Mouse (Mus musculus): ENCODE measurements around the gene Smarcc1.
A peak's percentile ranks its signal among the peaks of the same experiment; 100 is the strongest.

Gene Smarcc1

DNA sequence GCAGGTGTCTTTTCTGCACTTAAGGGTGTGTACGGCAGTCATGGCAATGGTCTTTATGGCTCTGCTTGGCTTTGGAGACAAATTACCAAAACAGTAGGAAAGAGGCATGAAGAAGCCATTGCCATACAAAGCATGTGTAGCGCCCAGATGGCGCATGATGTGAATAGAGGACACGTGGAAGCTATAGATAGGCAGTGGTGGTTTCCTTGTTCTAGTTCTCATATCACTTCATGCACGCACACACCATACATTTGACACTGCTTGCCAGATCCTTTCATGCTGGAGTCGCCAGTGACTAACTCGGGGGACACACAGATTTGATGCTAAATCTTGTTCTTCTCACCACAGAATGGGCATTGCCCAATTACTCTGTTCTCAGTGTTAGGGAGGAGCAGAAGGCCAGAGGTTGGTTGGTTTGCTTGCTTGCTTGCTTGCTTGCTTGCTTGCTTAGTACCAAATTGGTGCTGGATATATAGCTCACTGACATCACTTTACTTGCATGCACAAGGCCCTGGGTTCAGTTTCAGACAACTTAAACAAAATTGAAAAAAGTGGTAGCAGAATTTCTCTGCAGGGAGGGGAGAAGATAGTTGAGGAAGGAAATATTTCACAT is 125.8 kb downstream of the Smarcc1 start, which contains the start of gene Cspg5:
Gene Cspg5, plus strand, starts transcription at position 563 of the 613 bp plus-strand sequence.
- DNase-seq: no peak

GRCm38 (mm10) chr9:110244567-110244888 is 127.0 kb downstream of the Smarcc1 start:
- no peak for DNase-seq

GRCm38 (mm10) chr9:110244889-110245589 is 127.5 kb downstream of the Smarcc1 start:
- DNase-seq: peak in 1 of 2 experiments; percentile 56

DNA sequence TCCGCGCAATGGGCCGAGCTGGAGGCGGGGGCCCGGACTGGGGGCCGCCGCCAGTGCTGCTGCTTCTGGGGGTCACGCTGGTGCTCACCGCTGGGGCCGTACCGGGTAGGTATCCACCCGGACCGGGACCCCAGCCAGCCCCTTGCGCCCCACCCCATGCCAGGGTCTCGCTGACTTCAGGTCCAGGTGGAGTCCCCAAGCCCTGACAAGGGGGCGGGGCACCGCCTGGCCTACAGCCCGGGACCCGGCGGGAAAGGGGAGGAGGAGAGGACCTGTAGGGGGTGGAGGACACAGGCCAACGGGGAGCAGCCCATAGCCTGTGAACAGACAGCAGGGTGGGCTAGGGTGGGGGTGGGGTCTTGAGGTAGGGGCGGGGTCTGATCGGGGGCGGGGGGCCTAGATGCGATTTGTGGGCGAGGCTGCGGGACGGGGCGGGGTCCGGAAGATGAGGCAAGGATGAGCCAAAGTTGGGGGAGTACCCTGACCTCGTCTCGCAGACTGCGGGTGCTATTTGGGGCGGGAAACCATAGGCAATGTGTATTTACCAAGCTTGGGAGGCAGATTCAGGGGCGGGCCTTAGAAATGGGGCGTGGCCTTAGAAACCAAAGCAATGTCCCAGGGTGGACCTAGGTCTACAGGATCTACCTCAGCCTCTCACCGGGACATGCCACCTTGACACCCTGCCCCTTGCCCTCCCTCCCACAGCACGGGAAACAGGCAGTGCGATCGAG is 128.2 kb downstream of the Smarcc1 start:
- peak; percentile 38 to 73 for DNase-seq

- DNase-seq: no peak
Observed at GRCm38 (mm10) chr9:110246321-110246640, 128.8 kb downstream of the Smarcc1 start.

GRCm38 (mm10) chr9:110247049-110247448 is 129.5 kb downstream of the Smarcc1 start:
- DNase-seq: no peak

GRCm38 (mm10) chr9:110248861-110249260 is 131.4 kb downstream of the Smarcc1 start:
- no peak for DNase-seq

GRCm38 (mm10) chr9:110249823-110250543 is 132.5 kb downstream of the Smarcc1 start:
- no peak for DNase-seq

- no peak for DNase-seq
Observed at GRCm38 (mm10) chr9:110250776-110251175, 133.3 kb downstream of the Smarcc1 start.

- no peak for DNase-seq
Observed at GRCm38 (mm10) chr9:110255407-110256019, 138.0 kb downstream of the Smarcc1 start.

GRCm38 (mm10) chr9:110258646-110259045 is 141.1 kb downstream of the Smarcc1 start:
- DNase-seq: no peak

DNA sequence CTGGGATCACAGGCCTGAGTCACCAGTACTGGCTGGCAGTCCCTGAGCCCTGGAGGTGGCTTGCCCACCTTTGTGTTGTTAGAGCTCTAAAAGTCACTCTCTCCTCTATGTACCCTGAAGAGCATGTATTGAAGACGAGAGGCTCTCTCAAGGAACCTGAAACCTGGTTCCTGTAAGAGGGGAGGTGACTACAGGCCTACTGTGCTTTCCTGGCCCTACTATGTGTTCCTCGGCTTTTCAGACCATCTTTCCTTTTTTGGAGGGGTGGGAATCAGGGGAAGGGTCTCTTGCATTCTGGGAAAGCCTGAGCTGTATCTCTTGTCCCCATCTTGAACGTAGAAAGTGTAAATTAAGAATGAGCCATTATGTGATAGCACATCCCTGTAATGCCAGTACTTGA is 141.6 kb downstream of the Smarcc1 start:
- no peak for DNase-seq

- DNase-seq: no peak
Observed at GRCm38 (mm10) chr9:110263181-110263580, 145.7 kb downstream of the Smarcc1 start.

GRCm38 (mm10) chr9:110264991-110265390 is 147.5 kb downstream of the Smarcc1 start:
- DNase-seq: no peak

DNA sequence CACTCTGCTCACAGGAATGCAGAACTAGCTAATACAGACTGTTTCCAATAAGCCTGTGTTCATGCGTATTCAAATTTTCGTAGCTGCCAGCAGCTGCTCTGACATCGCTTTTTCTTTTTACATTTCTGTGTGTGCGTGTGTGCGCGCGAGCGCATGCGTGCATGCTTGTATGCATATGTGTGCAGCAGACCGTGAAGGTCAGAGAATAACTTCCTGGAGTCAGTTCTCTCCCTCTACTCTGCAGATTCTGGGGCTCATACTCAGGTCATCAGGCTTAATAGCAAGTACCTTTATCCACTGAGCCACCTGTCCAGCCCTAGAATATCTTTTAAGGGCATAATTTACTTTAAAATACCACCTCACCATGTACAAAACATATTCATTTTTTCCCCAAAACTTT is 150.9 kb downstream of the Smarcc1 start:
- peak; percentile 12 to 36 for DNase-seq

GRCm38 (mm10) chr9:110272330-110272729 is 154.8 kb downstream of the Smarcc1 start:
- no peak for DNase-seq

DNA sequence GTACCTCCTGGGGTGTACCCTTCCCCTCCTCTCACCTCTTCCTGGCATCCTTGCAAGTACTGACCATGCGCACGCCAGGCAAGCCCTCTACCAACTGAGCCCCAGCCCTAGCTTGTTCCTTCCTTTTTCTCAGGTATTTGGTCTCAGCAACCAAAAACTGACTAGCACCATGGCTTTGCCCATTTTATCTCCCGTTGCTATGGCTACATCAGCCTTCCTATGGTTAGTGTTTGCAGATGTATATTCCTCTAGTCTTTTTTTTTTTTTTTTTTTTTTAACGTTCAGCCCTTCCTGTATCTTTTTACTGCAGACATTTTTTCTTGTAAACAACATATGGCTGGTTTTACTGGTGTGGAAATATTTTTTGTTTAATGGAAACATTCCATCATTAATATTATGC is 156.0 kb downstream of the Smarcc1 start:
- DNase-seq: no peak

DNA sequence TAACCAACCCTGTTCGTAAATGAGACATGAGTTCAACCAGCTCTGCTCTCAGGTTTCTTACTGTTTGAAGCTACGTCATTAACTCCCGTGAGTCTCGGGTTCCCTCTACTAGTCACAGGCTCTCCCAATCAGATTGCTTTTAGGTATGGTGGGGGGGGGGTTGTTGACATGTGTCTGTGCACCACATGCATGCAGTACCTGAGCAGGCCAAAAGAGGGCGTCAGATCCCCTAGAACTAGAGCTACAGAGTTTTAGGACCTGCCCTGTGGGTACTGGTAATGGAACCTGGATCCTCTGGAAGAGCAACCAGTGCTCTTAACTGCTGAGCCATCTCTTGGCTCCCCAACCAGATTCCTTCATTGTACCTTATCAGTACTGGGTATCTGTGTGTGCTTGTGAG is 158.4 kb downstream of the Smarcc1 start:
- peak in 1 of 2 experiments; percentile 24 for DNase-seq

DNA sequence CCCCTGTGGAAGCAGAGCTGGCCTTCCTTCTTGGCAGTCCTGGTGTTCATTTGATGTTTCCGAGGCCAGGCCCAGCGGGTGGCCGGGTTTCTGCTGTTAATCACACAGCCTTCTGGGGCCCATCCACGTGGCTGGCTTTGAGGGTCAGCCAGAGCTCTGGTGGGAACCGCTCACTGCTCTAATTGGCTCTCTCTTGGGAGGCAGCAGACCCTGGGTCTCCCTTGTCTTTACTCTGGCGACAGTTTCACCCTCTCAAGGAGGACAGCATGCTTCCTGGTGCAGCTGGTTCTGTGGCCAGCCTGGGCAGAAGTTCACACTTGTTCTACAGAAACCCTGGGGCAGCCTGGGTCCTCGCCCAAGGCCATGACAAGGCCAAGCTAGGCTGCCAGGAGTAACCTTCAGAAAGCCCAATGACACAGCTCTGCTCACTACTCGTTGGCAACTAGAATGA is 159.9 kb downstream of the Smarcc1 start:
- DNase-seq: no peak

GRCm38 (mm10) chr9:110284075-110284697 is 166.7 kb downstream of the Smarcc1 start:
- no peak for DNase-seq

DNA sequence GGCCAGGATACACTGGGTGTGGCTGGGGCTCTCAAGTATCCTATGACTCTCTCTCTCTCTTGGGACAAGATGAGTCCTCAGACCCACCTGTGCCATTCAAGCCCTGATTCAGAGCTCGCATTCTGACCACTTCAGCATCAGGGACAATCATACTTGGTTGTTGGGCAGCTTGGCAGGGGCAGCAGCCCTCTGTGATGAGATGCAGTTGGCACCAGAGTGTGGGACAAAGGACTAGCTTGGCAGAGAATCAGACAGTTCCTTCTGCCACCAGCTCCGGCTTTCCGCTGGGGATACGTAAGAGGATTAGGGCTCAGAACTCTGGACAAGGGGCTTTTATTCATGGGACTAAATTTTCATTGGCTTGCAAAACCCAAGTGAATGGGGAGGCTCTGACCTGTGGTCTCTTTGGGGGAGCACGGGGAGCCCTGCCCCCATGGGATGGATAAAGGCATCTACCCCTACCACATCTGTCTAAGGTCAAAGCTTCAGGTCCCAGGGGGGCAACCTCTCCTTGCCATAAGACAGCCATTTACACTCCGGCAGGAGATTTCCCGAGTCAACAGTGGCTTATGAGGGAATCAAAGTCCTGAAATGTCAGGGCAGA is 169.9 kb downstream of the Smarcc1 start:
- no peak for DNase-seq
